Mouse (Mus musculus) gastrocnemius, postnatal 10 days (tissue): Measurements from ENCODE around the gene Errfi1. TPM values are rescaled to one million over a fixed set of nuclear protein-coding genes. Genes with fewer than 3 reads are reported as not detected.

Source experiments
- DNase-seq: peaks from one replicate; pipeline ENCODE4 v3.0.0; 2021; ENCODE audit warnings: mixed read lengths
- total RNA-seq, 2 experiments: library from RNA; stranded (reverse); gene quantifications; 2 replicates each; pipeline ENCODE4 v1.2.3; 2021

The Errfi1 gene
- total RNA-seq, 2 experiments from 2014 or later, result 17.4 to 23.6 TPM

DNA sequence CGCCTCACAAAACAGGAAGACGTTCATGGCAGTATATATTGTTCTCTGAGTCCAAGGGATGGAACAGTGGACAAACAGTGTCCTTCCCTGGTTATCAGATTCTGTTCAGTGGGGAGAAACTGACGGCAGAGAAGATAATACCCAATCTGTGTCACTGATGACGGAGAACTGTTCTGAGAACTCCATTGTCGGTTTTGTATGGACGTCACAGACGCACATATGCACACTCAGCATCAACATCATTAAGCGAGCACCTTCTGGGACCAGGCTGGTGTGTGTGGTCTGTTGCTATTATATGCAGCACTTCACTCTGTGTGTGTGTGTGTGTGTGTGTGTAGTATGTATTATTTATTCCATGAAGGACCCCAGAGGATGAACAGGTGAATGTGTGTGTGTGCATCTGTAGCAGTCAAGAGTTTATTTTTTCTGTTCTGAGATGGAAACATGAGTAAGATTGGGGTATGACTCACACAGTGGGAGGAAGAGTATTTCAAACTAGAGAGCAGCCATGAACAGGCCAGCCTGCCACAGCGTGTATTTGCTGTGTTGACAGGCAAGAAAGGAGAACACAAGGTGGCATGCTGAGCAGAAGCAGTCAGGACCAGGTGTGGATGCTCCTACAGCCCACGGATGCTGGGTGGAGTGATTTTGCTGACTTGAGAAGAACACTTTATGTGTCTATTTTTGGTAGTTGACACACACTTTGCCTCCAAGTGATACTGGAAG lies 61.6 kb downstream of the Errfi1 start:
- no peak for DNase-seq

DNA sequence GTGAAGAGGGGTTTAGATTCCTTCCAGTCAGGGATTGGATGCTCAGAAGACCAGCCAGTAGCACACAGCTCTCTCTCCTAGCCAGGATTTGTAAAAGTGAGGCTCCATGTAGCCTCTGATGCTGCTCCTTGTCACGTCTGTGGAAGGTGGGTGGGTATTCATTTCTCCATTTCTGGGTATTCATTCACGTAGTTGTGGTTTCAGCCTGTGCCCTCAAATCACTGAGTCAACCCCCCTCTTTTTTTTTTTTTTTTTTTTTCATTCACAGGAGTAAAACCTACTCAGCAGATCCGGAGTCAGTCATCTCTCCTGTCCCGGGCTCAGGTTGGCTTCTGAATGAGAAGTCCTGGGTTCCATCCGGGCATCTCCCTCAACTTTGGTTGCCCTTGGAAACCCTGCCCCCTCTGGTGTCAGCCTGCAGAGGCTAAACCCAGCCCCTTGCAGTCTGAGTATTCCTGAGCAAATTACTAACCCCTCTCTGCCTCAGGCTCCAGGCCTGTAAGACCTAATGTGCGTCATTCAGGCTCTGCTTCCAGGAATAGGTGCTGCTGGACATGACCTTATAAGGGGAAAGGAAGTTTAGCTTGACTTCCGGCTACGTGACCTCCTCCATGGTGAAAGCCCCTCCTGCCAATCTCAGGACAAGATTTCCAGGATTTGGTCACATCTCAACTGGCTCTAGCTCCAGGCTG lies 63.8 kb downstream of the Errfi1 start:
- DNase-seq, result no peak

Other genes starting within 250 kb of the Errfi1 start
- not detected for gene Slc45a1, start 201.7 kb upstream of the Errfi1 start, total RNA-seq
- gene Park7, start 60.5 kb downstream of the Errfi1 start, total RNA-seq, result 100 to 1,000 TPM; 427 to 492 TPM
- gene Tnfrsf9, start 60.6 kb downstream of the Errfi1 start, total RNA-seq, result under 1 TPM in 1 of 2 experiments, not detected in 1; 0.27 TPM
- gene Uts2, start 143.2 kb downstream of the Errfi1 start, total RNA-seq, result not detected
- 10 to 100 TPM; 15.5 to 17.0 TPM for gene Per3, start 190.7 kb downstream of the Errfi1 start, total RNA-seq
- gene Vamp3, start 204.0 kb downstream of the Errfi1 start, total RNA-seq, result 10 to 100 TPM; 62.2 to 65.4 TPM
- not detected for gene Gm13090, start 235.7 kb downstream of the Errfi1 start, total RNA-seq